Mouse (Mus musculus): ENCODE data around the gene Aamdc.

DNA sequence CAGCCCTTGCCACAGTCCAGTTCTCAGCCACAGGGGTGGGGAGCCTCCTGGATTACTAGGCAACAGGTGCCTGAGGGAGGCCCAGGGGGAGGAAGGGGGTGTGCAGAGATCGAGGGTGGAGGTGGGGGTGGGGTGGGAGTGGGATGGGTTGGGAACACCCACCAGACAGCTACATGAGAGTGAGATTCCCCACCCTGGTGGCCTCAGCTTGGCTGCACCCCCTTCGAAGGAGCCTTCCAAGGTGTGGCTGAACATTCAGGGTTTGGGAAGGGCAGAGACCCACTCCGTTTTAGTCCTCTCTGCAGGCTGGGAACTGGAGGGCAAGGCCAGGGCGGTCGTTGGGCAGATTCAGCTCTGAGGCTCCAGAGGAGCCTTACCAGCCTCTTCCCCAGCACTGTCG is 12.0 kb upstream of the Aamdc start:
- TF ChIP-seq CTCF (conservative IDR thresholded peaks at IDR 0.05; ENCODE audit: low read length) = no peak
- no peak for TF ChIP-seq NANOG (IDR thresholded peaks at IDR 0.05; ENCODE audit: borderline replicate concordance, low read length)
